Mouse (Mus musculus) lung, adult 2 months (tissue): ENCODE data around the gene Dcpp3.

Source experiments
- CTCF ChIP-seq: fragments of 200-500 bp; IDR thresholded peaks from 2 replicates; pipeline ENCODE4 v1.5.1; 2011; ENCODE audit warnings: mild to moderate bottlenecking, low read length, control low read depth; ENCODE audit not compliant: insufficient read depth
- POLR2A ChIP-seq: fragments of 200-500 bp; IDR thresholded peaks from 2 replicates; pipeline ENCODE4 v1.6.1; 2011; ENCODE audit warnings: low read depth, mild to moderate bottlenecking, control low read depth, low read length, borderline replicate concordance; ENCODE audit errors: extremely low read depth

- TF ChIP-seq CTCF, result no peak
- TF ChIP-seq POLR2A, result no peak
Observed at GRCm38 (mm10) chr17:23877166-23877565, 40.1 kb upstream of the Dcpp3 start.
